Mouse (Mus musculus) testis, adult 2 months (tissue): ENCODE measurements at regions not wholly inside any gene's neighbourhood (a gene's known extent, or its start where the extent isn't known, plus 50 kb on each side); places are given as distances from the start of the nearest gene placed in this dataset.

Source experiments
- CTCF ChIP-seq: fragments of 200-500 bp; IDR thresholded peaks from 2 replicates; pipeline ENCODE4 v1.5.1; 2012; ENCODE audit warnings: low read depth, mild to moderate bottlenecking, inconsistent platforms, low read length, moderate library complexity; ENCODE audit not compliant: control insufficient read depth, insufficient read depth, insufficient replicate concordance
- POLR2A ChIP-seq: fragments of 200-500 bp; IDR thresholded peaks from 2 replicates; pipeline ENCODE4 v1.6.1; 2012; ENCODE audit warnings: low read depth, mild to moderate bottlenecking, inconsistent platforms, low read length, moderate library complexity; ENCODE audit not compliant: control insufficient read depth

DNA sequence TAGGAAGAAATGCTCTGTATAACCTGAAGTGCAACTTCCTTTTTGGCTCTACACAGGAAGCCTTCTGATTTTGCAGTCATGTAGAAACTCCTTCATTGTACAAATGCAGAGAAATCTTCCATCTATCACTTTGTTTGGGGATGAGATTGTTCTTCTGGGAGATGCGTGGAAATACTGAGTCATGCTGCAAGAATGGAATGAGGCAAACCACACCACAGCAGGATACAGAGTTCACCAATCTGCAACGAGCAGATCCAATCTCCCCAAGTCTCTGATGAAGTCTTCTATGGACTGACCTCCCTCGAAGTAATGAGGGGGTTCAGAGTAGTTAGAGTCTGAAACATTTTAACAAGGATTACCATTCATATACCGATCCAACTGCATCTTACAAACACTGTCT, 352.9 kb downstream of the 1500009L16Rik start:
- no peak for TF ChIP-seq CTCF
- TF ChIP-seq POLR2A, result no peak
